Mouse (Mus musculus) brain, embryonic 18.5 days (tissue): Measurements from ENCODE around the gene Tarsl2.

Experiments
- DNase-seq: peaks from one replicate; pipeline ENCODE4 v3.0.0-alpha.2; 2012; ENCODE audit warnings: low read depth, low spot score

Gene Tarsl2

DNA sequence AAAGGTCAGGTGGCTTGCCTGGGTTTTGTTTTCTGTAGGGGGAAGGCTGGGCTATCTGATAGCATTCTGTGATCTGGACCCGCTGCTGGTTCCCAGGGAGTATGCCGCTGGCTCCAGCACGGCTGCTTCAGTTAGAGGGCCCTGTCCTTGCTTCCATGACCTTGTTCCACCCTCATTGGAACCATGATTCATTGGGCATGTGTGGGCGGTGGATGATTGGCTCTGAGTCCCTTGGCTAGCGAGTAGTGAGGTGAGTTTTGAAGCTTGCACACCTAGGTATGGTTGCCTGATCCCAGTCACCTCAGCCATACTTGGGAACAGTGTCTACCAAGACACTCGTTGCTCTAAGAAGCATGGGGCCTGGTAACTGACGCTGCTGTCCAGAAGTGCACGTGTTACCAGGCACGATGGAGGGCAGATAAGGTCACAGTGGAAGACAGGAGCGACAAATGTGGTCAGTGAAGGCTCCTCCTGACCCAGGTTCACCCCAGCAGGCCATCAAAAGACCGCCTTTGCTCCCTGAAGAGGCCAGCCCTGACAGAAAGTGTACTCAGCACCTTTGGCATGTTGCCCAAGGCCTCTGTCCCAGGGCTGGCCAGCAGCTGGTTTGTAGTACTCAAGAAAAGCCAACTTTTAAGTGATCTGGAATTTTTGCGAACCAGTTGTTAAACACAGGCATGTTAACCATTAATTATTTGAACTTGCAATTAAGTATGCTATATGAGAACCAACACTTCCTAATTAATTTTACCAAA lies 92.8 kb downstream of the Tarsl2 start:
- DNase-seq, result no peak
